Mouse (Mus musculus) bone marrow macrophage, adult 2 months (primary cell): ENCODE results near the gene Zdhhc3.

Experiments
- CTCF ChIP-seq: IDR thresholded peaks from 2 replicates; pipeline ENCODE4 v1.5.1; 2012; ENCODE audit warnings: low read depth, mild to moderate bottlenecking, low read length, moderate library complexity
- POLR2A ChIP-seq: IDR thresholded peaks from 2 replicates; pipeline ENCODE4 v1.6.1; 2012; ENCODE audit warnings: mild to moderate bottlenecking, low read depth, low read length, borderline replicate concordance

DNA sequence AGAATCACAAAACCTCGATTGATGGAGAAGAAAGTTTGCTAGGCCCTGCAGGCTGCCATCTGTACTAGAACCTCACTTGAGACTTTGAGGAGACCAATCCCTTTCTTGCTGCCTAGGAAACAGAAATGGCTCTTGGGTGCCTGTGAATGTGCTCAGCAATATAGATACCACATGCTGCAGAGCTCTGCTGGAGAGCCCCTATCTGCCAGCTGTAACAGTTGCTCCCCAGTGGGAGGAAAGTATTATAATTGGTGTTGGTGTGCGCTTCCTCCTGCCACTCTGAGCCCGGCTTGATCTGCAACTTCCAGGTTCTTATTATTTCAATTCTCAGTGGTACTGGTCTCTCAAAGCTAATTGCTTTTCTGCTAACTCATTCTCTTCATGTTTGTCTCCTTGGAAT is 10.0 kb upstream of the Zdhhc3 start:
- TF ChIP-seq CTCF = no peak
- no peak for TF ChIP-seq POLR2A
